Mouse (Mus musculus) embryonic fibroblast, embryonic 13.5 days (primary cell): ENCODE measurements at regions not wholly inside any gene's neighbourhood (a gene's known extent, or its start where the extent isn't known, plus 50 kb on each side); places are given as distances from the start of the nearest gene placed in this dataset.

Experiments
- CTCF ChIP-seq: IDR thresholded peaks from 2 replicates; pipeline ENCODE4 v1.5.1; 2011; ENCODE audit warnings: mild to moderate bottlenecking, control low read depth, low read length, moderate library complexity, borderline replicate concordance; ENCODE audit not compliant: insufficient read depth
- POLR2A ChIP-seq: IDR thresholded peaks from 2 replicates; pipeline ENCODE4 v1.6.1; 2011; ENCODE audit warnings: low read depth, mild to moderate bottlenecking, control low read depth, low read length, moderate library complexity

DNA sequence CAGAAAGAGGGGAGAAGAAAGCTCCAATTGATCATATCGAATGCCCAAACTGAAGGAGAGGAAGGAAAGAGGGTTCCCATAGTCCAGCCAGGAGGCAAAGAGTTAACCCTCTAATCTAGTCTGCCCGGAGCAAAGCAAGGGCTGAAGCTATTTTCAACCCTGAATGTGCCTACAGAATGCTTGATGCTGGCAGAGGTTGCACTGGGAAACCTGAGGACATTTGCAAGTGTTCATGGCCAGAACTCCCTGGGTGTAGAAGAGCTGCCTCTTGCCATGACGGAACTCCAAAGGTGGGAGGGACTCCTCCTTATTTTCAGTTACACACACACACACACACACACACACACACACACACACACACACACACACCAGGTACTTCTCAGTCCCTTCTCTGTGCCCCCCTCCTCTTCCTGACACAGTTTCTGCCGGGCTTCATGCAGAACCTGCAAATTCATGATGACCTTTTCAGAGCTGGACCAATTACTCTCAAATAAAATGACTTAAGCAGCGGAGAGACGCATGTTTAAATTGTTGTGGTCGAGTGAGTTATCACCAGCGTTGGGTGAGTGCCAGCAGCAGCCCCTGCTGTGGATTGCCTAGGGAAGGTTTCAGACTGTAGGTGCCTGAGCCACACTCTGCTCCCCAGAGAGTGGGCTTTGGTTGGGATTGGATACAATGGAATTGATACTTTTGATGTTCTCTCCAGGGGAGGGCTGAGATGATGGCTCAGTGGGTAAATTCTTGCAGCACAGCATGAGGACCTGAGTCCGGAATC lies 152.1 kb upstream of the Sdk2 start:
- no peak for TF ChIP-seq POLR2A
- TF ChIP-seq CTCF = no peak
